Mouse (Mus musculus) cortical plate, adult 2 months (tissue): Measurements from ENCODE around the gene Syt11. TPM values are rescaled to one million over a fixed set of nuclear protein-coding genes. Genes with fewer than 3 reads are reported as not detected.
"Not testable (repeated sequence)": the region's sequence is repeated elsewhere in the genome, so short reads cannot be mapped to it uniquely, and the experiment has no call there.

ENCODE experiments used
- H3K27ac ChIP-seq: fragments of 200-500 bp; 2 replicates; pipeline ENCODE4 v1.5.1; 2012; ENCODE audit warnings: low read length, control low read depth, inconsistent platforms; ENCODE audit not compliant: insufficient read depth
- H3K4me1 ChIP-seq: fragments of 200-500 bp; 2 replicates; pipeline ENCODE4 v1.6.1; 2011; ENCODE audit warnings: low read length; ENCODE audit not compliant: control insufficient read depth, insufficient read depth
- H3K4me3 ChIP-seq: fragments of 200-500 bp; 2 replicates; pipeline ENCODE4 v1.5.1; 2011; ENCODE audit warnings: mild to moderate bottlenecking, low read length, control low read depth; ENCODE audit not compliant: insufficient read depth
- CTCF ChIP-seq: fragments of 200-500 bp; IDR thresholded peaks from 2 replicates; pipeline ENCODE4 v1.5.1; 2011; ENCODE audit warnings: mild to moderate bottlenecking, control low read depth, low read length; ENCODE audit not compliant: insufficient read depth; ENCODE audit errors: extremely low read depth
- POLR2A ChIP-seq: fragments of 200-500 bp; IDR thresholded peaks from 2 replicates; pipeline ENCODE4 v1.6.1; 2011; ENCODE audit warnings: mild to moderate bottlenecking, low read length, control low read depth; ENCODE audit not compliant: insufficient read depth; ENCODE audit errors: extremely low read depth
- polyA plus RNA-seq: library from polyadenylated mRNA; depleted of rRNA; stranded (reverse); fragments of >200 nt; gene quantifications from 2 replicates; pipeline ENCODE4 v1.2.3, GENCODE M21; 2012; rRNA removed

Gene Syt11
- polyA plus RNA-seq = 467 and 476 TPM in 2 replicates

DNA sequence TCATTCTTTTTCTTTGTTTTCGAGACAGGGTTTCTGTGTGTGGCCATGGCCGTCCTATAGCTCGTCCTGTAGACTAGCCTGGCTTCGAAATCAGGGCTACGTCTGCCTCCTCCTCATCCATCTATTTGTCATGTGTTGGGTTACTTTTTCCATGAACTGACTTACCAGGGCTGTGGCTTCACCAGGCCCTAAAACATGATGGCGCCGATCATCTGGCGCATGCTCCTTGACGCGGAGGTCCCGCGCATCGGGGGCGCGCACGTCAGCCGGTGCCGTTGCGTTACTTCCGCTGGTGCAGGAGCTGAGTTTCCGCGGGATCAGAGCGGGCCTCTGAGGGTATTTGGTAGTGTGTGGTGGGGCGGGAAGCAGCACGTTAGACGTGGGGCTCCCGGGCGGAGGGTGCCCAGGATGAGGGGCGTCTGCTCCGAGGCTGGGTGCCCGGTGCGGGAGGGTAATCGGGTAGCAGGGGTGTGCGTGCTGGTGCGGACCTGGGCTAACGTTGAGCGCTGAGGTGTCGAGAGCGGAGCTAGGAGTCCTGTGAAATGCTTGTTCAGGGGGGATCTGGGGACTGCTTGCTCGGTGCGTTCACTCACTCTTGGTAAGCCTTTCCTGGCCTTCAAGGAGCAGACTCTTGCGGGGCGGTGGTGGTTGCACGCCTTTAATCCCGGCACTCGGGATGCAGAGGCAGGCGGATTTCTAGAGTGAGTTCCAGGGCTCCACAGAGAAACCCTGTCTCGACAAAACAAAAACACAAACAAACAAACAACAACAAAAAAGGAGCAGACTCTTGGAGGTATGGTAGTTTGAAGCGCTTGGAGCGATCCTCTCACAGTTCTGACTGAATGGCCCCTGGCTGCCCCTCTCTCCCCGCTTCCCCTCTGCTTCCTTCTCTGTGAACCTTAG, at the start of gene Syt11:
Syt11 (minus strand) TSS at position 226 of the 903 bp plus-strand sequence.
- H3K4me3 ChIP-seq = peak within 1 kb of the TSS; percentile 75
- H3K27ac ChIP-seq = peak within 1 kb of the TSS; percentile 96
- H3K4me1 ChIP-seq = not testable (repeated sequence)

GRCm38 (mm10) chr3:88803910-88804540, 29.1 kb upstream of the Syt11 start:
- no peak overlapping the region for H3K4me3 ChIP-seq
- H3K27ac ChIP-seq = no peak overlapping the region
- H3K4me1 ChIP-seq = no peaks in the 10 kb centered on the region
- TF ChIP-seq POLR2A (no peak), CTCF (no peak)

- not testable (repeated sequence) for H3K27ac ChIP-seq, H3K4me1 ChIP-seq, H3K4me3 ChIP-seq
Observed at GRCm38 (mm10) chr3:88797507-88797906, 22.5 kb upstream of the Syt11 start.

DNA sequence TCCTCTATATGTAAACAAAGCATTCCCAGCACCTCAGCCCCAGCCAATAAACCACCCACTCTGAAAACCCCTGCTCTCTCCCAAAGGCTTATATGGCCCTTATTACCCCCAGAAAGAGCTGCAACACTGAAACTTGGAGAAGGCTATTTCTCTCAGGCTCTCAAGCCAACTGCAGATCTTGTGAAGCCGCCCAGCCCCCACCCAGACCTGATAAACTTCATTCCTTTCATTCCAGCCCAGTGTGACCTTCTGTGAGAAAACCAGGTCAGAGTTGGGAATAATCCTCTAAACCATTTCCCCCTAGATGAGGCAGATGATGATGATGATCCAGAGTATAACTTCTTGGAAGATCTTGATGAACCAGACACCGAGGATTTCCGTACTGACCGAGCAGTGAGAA, 13.1 kb upstream of the Syt11 start:
- H3K27ac ChIP-seq, H3K4me1 ChIP-seq, H3K4me3 ChIP-seq: not testable (repeated sequence)

- H3K27ac ChIP-seq, H3K4me3 ChIP-seq, H3K4me1 ChIP-seq: not testable (repeated sequence)
Observed at GRCm38 (mm10) chr3:88786805-88787204, 11.8 kb upstream of the Syt11 start.

DNA sequence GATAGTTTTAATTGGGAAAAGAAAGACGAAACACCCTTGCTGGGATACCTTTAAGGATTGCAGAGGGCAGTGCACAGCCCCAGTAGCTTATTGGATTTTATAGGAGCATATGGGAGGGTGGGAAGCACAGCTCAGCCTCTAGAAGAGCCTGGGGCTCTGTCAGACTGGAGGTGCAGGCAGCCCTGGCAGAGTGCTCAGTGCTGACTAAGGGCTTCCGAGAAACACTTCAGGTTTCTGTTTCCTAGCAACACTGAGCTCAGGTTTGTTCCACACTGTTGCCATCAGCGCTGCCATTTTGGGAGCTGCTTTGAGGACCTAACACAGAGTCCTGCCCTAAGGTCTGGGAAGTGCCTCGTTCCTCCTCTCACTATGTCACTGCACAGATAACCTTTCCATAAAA, 11.4 kb upstream of the Syt11 start:
- not testable (repeated sequence) for H3K4me1 ChIP-seq, H3K4me3 ChIP-seq, H3K27ac ChIP-seq

DNA sequence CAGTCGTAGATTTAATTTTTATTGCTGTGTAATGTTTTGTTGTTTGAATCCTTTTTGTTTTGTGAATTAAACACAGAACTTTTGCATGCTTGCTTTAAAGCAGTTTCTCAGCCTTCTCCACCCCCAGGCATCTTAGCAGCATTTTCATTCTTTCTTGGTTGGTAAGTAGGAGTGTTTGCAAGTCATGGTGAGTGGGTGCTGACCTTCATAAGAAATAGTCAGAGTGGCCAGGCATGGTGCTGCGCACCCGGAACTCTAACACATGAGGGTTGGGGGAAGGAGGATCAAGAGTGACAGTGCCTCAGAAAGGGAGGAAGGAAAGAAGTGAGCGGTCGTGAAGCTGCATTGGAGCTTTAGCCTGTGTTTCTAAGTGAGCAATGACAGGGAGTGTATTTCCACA, 9.9 kb upstream of the Syt11 start:
- no peaks in the 10 kb centered on the region; the same call in 1 of the 2 replicates for H3K4me1 ChIP-seq
- H3K4me3 ChIP-seq = no peak overlapping the region
- TF ChIP-seq POLR2A (no peak), CTCF (no peak)
- H3K27ac ChIP-seq = no peak overlapping the region

DNA sequence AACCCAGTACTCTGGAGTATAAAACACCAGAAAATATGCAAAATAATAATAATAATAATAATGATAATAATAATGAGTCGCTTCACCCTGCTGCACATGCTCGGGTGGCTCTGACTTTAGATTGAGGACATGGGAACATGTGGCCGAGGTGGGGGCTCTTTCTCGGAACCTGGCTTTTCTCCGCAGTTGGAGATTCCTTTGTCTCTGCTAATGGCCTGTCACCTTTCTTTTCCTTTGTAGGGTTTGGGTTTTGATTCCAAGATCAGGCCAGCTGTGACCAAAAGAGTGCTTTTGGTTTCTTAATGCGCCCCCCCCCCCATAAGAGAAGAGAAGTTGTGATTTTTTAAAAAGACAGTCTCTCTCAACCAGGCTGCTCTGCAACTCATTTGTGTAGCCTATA, 1.8 kb downstream of the Syt11 start:
- H3K4me1 ChIP-seq, H3K4me3 ChIP-seq, H3K27ac ChIP-seq: not testable (repeated sequence)

GRCm38 (mm10) chr3:88772399-88772798, 2.6 kb downstream of the Syt11 start:
- not testable (repeated sequence) for H3K4me1 ChIP-seq, H3K27ac ChIP-seq
- peak overlapping the region; percentile 85 for H3K4me3 ChIP-seq
- TF ChIP-seq POLR2A = peak; percentile 87; the same call in 1 of the 2 replicates

GRCm38 (mm10) chr3:88771941-88772280, 3.1 kb downstream of the Syt11 start:
- H3K27ac ChIP-seq = peak overlapping the region; percentile 89
- H3K4me1 ChIP-seq = not testable (repeated sequence)
- H3K4me3 ChIP-seq = peak overlapping the region; percentile 85

- not testable (repeated sequence) for H3K4me1 ChIP-seq
- Histone ChIP-seq H3K27ac (peak overlapping the region; percentile 89), H3K4me3 (peak overlapping the region; percentile 85)
Observed at GRCm38 (mm10) chr3:88771189-88771940, 3.6 kb downstream of the Syt11 start.
